Mouse (Mus musculus) lung, postnatal 14 days (tissue): ENCODE data around the gene Meis1.

Experiments used
- DNase-seq: peaks from one replicate; pipeline ENCODE4 v3.0.0; 2021

Meis1 gene

DNA sequence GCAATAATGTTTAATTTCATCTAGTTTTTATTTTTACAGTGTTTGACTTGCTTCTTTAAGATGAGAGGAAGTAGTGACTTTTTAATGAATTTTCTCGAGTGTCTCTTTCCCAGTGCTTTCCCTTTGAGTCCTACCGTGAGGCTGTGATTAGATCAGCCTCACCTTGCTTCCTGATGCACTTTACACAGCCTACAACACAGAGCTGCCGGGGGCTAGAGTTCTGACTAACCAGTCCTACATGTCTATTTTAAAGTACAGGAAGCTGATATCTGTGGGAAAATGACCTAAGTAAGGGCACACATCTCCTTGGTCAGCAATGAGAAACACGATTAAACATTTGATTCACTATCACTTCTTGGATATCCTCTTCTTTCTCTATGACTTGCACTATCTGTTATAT lies 119.9 kb downstream of the Meis1 start:
- no peak for DNase-seq

DNA sequence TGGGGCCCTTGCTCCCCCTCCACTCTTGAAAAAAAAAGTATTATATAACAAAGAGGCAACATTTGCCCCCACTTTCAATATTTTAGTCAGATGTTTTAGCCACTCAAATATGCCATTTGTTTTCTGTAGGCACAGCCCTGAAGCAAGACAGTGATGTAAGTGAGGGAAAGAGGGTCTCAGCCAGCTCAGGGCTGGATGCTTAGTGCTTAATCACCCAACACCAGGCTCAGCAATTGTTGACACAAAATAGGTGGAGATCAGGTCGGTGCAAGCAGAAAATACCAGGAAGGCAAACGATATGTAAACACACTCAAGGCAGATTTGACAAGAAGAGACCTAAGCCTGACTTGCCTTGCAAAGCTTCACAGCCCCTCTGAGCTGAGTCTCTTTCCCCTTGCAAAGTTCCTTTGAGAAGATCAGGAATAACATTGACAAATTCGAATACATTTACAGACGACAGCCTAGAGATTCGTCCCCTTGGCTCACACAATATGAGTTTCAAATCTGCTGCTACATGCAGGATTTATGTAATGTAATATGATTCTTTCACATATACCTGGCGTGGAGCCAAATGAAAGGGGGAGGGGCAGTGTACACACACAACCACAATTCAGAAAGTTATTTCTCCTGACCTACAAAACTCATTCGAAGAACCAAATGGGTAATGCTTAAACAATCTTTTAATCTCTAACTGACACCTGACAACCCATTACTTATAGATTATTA lies 120.7 kb downstream of the Meis1 start:
- DNase-seq, result peak; percentile 33

DNA sequence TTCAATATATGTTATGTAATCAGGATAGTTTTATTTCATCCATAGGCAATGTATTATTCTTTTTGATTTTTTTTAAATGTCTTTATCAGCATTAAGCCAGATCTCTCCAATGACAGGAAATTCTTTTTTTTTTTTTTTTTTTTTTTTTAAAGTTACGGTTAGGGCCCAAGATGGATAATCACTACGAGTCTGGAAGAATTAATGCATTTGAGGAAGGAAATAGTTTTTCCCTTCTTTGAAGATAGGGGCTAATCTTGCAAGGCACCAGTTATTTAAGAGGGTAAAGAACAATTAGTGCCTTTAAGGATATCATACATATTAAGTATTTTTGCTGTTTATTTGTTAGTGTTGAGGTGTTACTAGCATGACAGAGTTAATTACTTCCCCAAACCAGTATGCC lies 121.5 kb downstream of the Meis1 start:
- DNase-seq, result no peak

DNA sequence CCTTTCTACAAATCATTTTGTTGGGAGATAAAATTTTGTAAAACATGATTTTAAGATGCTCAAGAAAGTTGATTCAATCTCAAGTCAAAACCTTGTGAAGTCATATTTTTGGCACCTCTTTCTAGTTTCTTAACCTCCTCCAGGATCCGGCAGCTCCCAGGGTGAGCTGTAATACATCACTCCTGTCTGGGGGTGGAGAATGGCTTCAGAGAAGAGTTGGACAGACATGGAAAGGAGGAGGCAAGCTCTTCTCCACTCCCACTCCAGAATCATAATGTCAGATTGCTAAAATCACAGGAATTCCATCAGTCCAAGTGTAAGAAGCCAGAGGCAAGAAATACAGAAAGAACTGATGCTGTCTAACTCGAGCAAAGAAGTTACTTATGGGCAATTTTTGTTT lies 126.3 kb downstream of the Meis1 start:
- no peak for DNase-seq

DNA sequence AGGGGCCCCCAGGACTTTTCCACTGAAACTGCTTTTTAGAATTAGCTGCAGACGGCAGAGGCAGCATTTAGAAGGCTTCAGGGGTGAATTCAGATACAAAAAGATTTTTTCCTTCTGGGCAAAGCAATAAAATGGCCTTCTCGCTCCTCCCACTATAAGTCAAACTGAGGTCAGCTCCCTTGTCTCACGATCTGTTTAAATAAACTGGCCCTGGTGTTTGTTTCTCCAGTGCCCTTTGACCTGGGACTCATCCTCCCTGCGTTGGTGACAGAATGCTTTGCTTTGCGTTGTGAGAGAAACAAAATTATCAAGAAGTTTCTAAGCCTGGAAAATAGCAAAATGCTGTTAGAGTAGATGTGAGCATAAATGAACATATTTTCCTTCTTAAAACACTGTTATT lies 129.6 kb downstream of the Meis1 start:
- DNase-seq, result no peak

DNA sequence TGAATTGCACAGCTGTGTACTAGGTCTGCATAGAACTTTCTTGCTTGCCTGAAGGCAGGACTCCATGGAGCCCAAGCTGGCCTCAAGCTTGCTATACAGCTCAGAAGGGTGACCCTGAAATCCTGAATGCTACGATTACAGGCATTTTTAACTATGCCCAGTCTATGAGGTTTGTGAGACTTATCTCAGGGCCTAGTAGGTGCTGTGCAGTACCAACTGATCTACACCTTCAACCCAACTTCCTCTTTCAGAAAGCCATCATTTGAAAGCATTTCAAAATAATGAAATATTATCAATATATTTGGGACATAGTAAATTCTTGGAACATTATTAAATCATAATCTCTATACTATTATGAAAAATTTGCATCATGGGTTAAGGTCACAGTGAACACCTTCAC lies 130.1 kb downstream of the Meis1 start:
- DNase-seq, result no peak

DNA sequence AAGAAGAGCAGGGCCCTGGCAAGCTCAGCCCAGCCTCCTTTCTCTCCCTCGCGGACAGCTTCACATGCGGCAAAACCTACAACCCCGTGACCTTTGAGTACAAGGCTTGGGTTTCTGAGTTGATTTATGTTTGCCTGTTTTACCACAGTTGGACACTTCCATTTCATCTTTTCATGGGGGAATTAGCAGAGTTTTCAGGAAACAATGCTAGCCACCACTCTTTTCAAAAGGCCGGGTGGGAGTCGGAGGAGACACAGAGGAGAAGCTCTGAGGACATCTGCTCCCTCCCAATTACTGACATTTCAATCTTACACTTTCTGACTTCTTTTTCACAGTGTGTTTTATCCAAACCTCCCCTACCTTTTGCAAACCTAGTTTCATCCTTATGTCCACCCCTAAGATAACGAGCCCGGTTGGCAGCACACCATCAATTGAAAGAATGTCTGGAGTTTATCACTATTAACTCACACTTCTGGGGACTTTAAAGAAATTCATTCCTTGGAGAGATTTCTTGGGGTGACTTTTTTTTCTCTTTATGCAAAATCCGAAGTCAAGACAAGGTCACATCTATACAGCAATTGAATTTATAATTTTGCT lies 133.0 kb downstream of the Meis1 start:
- no peak for DNase-seq

DNA sequence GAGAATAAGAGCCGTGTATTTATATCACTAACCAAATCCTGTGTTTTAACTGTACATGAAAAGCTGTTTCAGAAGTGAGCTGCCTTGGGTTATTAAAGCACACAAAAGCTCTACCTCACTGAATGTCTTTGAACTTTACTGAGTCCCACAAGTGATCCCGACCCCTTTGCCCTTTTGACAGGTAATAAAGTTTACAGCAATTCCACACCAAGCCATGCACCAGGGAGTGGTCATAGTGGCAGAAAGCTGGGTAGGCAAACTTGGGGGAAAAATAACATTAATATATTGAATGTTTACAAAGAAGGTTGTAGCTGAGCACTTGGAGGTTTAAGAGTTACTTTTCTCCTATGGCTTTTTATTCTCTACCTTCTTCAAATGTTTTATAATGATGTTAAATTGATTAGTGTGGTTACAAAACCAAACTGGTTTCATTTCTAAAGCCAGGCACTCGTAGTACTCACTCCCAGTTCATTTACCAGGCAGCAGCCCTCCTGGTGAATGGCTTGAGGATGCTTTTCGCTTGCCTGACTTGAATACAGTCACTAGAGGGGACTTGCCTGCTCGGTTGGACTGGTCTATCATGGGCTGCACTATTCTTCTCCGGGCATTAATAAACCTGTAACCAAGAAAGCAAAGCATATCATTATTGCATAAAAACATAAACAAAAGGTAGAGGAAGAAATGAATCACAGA lies 133.6 kb downstream of the Meis1 start:
- no peak for DNase-seq

DNA sequence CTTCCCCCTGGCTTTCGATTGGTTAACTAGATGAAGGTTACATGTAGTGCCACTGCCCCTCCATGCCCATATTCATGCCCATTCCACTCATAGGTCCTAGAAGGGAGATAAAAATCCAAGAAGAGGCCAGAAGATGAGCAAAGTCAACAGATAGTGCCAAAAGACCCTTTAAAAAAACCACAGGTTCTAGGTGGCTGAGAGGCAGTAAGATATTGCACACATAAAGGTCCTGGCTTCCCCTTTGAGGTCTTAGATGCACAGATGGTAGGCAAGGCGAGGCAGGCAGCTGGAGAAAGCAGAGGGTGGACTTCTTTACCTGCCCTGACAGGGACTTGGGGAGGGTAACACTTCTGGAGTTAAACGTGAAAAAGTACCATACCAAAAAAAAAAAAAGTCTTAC lies 134.8 kb downstream of the Meis1 start:
- no peak for DNase-seq

DNA sequence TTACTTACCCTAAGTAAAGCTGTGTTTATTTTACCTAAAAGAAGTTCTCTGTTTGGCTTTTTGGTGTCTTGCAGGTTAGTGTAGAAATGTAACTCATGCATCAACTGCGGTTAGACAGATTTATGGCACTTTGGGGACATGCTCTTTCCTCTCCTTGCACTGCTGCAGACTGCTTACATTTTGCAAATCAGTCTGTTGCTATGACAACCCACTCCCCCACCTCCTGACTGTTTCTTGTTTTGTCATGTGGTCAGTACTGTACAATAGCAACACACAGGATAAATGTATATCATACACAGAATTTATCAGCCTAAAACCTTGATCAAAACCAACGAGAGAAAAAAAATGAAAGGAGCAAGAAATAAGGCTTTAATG lies 135.3 kb downstream of the Meis1 start:
- DNase-seq, result no peak

DNA sequence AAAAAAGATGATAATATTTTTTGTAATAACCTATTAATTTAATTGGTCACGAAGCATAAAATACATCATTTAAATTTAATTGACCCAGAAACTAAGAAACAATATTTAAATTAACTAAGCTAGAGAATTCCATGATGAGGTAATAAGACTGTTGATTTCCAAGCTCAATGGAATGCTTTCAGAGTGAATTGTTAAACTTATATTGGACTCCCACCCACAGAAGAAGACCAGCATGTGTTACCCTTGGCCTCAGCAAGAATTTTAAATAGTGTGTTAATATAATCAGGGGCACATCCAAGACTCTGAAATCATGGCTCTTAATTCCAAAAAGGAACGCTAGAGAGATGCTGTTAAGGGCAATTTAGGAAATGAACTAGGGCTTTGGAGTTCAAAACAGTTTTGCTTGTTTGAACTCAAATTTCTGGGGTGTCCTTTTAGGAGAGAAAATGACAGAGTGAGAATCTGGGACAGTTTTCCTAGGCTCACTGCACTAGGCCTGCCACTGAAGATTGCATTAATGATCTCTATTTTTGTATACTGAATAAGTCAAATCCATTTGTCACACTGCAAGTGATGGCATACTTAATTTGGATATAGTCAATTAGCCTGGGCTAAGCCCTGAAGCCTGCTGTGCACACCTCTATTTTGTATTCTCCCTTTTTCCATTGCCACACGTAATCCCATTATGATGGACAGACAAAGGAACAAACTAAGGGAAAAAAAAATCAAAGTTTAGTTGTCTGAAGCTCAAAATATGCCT lies 135.9 kb downstream of the Meis1 start:
- no peak for DNase-seq

DNA sequence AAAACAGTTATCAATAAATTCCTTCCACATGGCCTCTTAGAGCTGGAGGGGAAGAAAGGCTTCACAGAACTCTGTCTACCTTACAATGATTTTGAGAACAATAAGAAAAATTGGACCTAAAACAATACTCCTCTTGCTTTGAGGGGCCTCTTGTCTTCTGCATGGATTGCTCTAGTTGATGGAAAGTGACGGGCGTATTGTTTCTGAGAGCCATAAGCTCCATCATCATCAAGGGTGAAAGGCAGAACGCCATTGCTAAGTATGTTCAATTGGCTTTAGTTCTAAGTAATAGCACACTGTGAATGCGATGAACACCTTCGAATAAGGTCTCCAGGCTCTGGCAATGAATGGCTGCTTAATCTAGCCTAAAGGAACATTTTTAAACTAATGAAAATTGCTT lies 136.5 kb downstream of the Meis1 start:
- no peak for DNase-seq

DNA sequence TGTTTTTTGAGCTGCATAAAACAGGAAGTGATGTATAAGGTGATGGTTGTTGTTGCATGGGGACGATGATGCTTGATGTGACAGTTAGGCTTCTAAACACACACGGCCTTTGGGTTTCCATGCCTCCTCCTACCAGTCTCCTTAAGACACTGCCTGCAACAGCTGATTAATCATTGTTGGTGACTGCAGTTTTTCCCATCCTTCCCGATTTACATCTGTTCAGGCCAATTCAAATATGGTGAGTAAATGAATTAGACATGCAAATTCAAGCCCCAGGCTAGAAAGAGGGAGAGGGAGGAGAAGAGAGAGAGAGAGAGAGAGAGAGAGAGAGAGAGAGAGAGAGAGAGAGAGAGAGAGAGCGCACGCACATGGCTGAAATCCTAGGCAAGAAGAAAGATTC lies 138.0 kb downstream of the Meis1 start:
- no peak for DNase-seq

DNA sequence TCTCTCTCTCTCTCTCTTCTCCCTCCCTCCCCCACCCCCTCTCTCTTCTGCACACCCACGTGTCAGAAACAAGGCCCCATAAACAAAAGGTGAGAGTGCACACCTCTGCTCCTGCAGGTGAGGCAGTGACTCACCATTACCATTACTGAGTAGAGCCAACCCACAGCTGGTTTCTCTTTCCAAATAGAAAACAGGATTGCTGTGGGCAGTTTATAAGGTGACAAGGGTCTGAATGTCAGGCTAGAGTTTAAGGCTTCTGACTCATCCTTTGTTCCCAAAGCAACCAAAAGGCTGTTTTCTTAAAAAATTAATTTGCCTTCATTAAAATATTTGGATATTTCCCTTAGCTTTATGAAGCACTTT lies 139.3 kb downstream of the Meis1 start:
- DNase-seq, result no peak

DNA sequence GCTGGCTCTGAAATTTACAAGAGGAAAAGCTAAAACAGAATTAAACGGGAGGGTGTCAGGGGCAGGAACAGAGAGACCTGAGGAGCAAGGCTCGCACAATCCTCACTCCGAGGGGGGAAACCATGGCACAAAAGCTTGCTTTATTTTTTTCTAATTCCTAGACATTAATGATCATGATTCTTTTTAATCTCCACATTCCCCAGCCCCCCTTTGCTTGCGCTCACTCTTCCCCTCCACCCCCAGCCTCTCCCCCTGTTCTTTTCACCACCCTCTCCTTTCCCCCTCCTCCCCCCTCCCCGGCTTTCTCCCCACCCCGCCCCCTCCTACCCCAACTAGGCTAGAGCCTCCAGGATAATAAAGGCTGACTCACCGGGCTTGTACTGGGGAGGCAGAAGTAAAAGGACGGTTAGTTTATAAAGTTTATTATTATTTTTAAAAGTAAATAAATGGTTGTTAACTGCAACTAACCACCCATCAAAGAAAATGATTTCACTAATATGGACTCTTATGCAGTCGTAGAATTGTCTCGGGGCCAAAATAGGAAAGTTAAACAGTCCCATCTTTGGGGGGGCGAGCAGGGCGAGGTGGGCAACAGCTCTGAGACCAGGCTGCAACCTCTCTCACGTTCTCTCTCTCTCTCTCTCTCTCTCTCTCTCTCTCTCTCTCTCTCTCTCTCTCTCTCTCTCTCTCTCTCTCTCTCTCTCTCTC lies 139.9 kb downstream of the Meis1 start:
- no peak for DNase-seq

DNA sequence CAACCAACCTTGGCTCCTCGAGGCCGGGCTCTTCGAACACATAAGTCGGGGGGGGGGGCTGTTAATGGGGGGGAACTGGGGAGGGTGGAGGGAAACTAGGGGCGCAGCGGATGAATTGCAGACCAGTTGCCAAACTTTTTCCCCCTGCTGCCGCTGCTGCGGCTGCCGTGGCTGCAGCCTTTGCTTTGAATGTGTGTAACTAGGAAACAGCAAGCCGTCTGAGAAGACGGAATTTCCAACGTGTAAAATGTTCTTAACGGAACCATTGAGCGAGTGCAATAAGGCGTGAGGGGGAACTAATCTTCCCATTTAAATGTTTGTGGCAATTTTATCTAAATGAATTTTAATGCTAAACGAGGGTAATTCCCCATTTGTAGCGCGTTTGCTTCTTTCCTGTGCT lies 140.8 kb downstream of the Meis1 start:
- DNase-seq, result peak; percentile 35

DNA sequence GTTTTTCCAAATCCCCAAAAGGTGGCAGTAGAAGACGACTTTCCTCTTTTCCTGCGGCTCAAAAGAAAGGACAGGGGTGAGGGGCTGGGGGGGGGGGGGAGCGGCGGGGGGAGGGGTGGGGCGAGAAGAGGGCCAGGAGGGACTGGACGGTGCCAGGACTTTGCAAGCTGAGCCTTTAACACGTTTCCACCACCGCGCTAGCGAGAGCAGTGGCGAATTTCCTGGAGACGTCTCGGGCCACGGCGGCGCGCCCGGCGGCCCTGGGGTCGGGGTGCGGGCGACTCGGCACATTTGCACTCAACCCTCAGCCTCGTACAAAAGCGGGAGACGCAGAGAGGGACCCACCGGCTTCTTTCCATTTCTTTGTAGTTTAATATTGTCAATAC lies 141.2 kb downstream of the Meis1 start:
- DNase-seq, result peak; percentile 73

DNA sequence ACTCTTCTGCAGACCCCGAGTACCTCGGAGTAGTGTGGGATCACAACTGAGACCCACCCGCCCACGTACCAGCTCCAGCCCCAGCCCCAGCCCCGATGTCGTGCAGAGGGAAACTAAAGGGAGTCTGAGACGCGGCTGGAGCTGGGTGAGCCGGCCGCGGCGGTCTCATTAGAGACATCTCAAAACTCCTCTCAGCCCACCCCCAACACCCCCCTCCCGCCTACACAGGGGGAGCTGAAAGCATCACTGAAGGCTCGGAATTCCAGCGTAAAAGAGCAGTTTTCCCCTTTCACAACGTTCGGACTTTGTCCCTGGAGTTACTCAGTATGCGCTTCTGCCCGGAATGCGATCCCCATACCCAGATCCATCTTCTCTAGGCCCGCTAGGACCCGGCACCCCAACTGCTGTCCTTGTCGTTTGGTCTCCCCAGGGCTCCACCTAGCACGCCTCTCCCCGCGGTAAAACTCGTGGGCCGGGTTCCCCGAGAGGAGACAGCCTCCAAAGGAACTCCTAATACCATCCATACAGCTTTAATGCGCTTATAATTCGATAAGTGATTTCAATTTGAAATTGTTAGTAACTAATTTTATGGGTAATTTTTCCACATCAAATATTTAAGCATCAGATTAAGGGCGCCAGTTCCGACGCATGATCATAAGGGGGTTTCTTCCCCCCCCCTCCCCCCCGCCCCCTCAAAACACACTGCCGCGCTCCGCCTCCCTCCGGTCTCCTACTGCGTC lies 141.7 kb downstream of the Meis1 start:
- peak; percentile 29 for DNase-seq

DNA sequence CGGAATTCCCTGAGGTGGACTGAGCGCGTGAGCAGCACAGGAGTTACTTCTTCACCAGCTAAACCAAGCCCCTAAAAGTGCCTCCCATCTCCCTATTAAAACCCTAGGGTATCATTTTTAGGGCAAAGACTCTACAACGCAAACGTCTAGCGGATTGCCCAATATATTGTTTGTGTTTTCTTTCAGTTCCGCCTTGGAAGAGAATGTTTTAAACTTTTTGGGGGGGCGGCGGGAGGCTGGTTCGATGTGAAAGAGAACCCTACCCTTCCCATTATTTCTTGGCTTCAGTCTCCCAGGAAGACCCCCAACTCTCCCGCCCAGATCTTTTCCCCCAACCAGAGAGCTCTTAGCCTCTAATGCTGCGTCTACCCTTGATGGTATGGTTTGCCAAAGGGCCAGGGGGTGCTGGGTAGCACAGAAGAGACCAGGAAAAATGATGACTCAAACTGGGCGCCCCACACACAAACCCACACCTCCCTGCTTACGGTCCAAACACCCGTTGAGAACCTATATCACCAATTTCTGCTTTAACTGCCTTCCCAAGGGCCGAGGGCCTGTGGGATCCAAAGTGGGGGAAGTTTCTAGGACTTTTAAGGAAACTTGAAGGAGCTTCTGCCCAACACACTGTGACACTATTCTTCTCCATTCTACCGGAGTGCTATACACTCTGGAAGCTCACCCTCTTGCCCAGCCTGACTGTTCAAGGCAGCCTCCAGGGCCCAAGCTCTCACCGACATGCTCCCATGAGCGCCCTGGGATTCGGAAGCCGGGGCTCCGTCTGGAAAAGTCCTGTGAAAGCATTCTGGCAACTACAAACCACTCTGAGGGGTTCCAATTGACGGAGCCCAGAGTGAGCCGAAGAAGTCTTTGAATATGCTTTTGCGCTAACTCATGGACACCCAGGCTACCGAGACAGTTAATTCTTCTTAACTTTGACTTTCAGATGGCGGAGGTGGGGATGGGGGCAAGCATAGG lies 142.6 kb downstream of the Meis1 start:
- peak; percentile 30 for DNase-seq

DNA sequence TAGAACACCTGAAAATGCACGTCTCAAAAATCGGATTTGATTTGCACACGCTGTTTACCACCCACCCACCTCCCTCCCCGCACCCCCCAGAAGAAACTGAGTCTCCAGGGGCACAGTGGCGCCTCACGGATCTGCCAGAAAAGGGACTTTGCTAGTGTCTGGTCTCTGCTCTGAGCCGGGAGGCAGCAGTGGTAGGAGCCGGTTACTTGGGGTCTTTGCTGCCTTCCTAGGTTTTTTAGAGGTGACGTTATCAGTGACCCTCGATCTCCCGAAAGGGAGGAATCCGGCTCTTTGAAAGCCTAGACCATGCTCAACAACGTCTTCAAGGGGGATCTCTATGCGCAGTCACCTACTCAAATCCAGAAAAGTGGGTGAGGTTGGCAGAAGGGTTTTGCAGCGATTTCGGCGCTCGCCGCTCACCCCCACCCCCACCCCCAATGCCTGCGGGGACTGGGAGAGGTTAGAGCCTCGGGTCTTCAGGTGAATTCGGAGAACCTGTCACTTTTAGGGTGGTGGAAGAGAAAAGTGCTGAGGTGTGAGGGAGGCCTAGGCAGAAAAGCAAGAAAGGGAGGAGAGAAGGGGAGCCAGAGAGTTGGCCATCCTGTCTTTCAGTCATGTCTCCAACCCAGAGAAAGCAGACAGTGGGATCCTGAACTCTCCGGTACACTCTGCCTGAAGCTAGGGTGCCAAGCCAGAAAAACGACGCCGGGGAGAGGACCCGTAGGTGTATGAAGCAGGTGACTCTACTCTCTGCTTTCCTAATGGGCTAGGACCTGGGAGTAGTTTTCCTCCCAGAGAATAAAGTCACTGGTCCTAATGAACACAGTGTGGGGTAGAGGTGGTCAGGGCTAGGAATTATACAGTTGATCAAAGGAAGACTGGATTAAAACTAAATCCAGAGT lies 143.5 kb downstream of the Meis1 start:
- DNase-seq, result no peak
